Mouse (Mus musculus): ENCODE results near the gene Neurl1a. TPM values are rescaled to one million over a fixed set of nuclear protein-coding genes. Genes with fewer than 3 reads are reported as not detected.
A peak's percentile ranks its signal among the peaks of the same experiment; 100 is the strongest.

Neurl1a gene
- polyA plus RNA-seq, 1 experiment from 2014 or later, result 2.6 TPM

DNA sequence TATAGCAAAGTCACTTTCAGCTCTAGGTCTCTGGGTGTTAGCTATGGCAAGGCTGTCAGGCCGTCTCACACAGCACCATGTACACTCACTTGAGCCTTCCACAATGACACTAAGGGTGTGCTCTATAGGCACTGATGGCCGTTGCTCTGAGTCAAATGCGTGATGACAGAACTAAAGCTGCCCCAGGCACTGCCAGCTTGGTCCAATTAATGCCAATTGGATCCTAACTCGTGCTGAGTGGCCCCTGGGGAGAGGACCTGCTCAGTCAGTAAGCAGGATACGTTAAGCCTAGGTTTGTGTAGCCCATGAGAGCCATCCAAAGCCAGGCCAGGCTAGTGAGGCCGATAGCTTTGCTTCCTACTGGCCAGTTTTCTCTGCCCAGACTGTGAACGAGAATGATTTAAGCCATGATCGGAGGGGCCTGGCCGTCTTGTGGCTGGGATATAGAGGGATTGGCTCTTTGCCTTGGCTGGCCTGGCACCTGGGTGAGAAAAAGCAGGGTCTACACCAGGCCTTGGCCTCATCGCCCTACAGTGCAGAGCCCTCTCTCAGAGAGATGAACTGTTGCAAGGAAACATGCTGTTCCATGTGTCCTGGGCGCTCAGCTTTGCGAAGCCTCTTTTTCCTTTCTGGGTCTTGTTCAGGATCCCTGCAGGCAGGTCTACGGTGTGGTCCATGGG is 20.2 kb downstream of the Neurl1a start:
- H3K4me1 ChIP-seq, result no peaks in the 10 kb centered on the region
- H3K27me3 ChIP-seq (replicated peaks), result 0 out of 2 replicates have a peak, but pooled peaks cover 4% of the 10 kb centered on the region
- H3K4me3 ChIP-seq, result no peak overlapping the region
- H3K36me3 ChIP-seq, result no peaks in the 10 kb centered on the region
- no peak overlapping the region for H3K27ac ChIP-seq
- no peaks in the 10 kb centered on the region for H3K9me3 ChIP-seq (replicated peaks)
- WGBS (ENCODE audit: insufficient replicate concordance), result 68% methylated on average over 13 of the region's 13 CpGs
- no peak overlapping the region for H3K9ac ChIP-seq
- H3K4me2 ChIP-seq, result no peak overlapping the region
- ATAC-seq, result no peak

- no peak overlapping the region for H3K9ac ChIP-seq
- H3K4me3 ChIP-seq, result no peak overlapping the region
- 0 out of 2 replicates have a peak, but pooled peaks cover 4% of the 10 kb centered on the region for H3K27me3 ChIP-seq (replicated peaks)
- H3K9me3 ChIP-seq (replicated peaks), result no peaks in the 10 kb centered on the region
- no peaks in the 10 kb centered on the region for H3K36me3 ChIP-seq
- H3K4me2 ChIP-seq, result no peak overlapping the region
- WGBS (ENCODE audit: insufficient replicate concordance), result 61% methylated on average over 12 of the region's 12 CpGs
- H3K27ac ChIP-seq, result no peak overlapping the region
- no peaks in the 10 kb centered on the region for H3K4me1 ChIP-seq
- no peak for ATAC-seq
Measured at GRCm38 (mm10) chr19:47201972-47202371, 23.4 kb downstream of the Neurl1a start.

DNA sequence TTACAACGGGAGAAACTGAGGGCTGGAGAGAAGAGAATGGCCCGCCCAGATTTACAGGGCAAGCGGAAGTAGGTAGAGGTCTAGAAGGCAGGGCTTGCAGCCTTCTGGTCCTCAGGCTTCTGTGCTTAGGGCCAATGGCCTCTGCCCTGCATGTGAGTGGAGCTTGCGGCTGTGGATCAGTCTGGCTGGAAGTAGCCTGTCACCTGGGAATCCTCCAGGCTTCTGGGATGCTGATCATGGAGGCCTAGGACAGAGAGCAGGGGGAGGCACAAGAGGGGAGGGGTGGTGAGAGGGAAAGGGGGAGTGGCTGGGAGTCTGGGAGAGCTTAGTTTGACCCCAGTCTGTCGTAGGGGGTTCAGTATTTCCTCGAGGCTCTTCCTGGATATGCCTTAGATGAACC is 23.8 kb downstream of the Neurl1a start:
- H3K27ac ChIP-seq, result no peak overlapping the region
- no peaks in the 10 kb centered on the region for H3K9me3 ChIP-seq (replicated peaks)
- 0 out of 2 replicates have a peak, but pooled peaks cover 4% of the 10 kb centered on the region for H3K27me3 ChIP-seq (replicated peaks)
- H3K4me3 ChIP-seq, result no peak overlapping the region
- no peak overlapping the region for H3K9ac ChIP-seq
- no peak overlapping the region for H3K4me2 ChIP-seq
- WGBS (ENCODE audit: insufficient replicate concordance), result 57% methylated on average over 6 of the region's 6 CpGs
- no peak for ATAC-seq
- no peaks in the 10 kb centered on the region for H3K4me1 ChIP-seq
- no peaks in the 10 kb centered on the region for H3K36me3 ChIP-seq

- Histone ChIP-seq H3K27me3 (replicated peaks) (0 out of 2 replicates have a peak, but pooled peaks cover 4% of the 10 kb centered on the region), H3K4me3 (no peak overlapping the region), H3K27ac (no peak overlapping the region), H3K9me3 (replicated peaks) (no peaks in the 10 kb centered on the region), H3K4me2 (no peak overlapping the region), H3K4me1 (no peaks in the 10 kb centered on the region), H3K9ac (no peak overlapping the region), H3K36me3 (no peaks in the 10 kb centered on the region)
- no peak for ATAC-seq
- WGBS (ENCODE audit: insufficient replicate concordance), result 82% methylated on average over 6 of the region's 6 CpGs
Measured at GRCm38 (mm10) chr19:47203042-47203441, 24.4 kb downstream of the Neurl1a start.

GRCm38 (mm10) chr19:47204653-47205052 is 26.0 kb downstream of the Neurl1a start:
- ATAC-seq, result no peak
- H3K9me3 ChIP-seq (replicated peaks), result no peaks in the 10 kb centered on the region
- no peak overlapping the region for H3K4me3 ChIP-seq
- H3K4me1 ChIP-seq, result no peaks in the 10 kb centered on the region
- 59% methylated on average over 6 of the region's 6 CpGs for WGBS (ENCODE audit: insufficient replicate concordance)
- H3K4me2 ChIP-seq, result no peak overlapping the region
- H3K27ac ChIP-seq, result no peak overlapping the region
- 0 out of 2 replicates have a peak, but pooled peaks cover 4% of the 10 kb centered on the region for H3K27me3 ChIP-seq (replicated peaks)
- H3K9ac ChIP-seq, result no peak overlapping the region
- no peaks in the 10 kb centered on the region for H3K36me3 ChIP-seq

GRCm38 (mm10) chr19:47206126-47206525 is 27.5 kb downstream of the Neurl1a start:
- Histone ChIP-seq H3K4me2 (no peak overlapping the region), H3K9ac (no peak overlapping the region), H3K9me3 (replicated peaks) (no peaks in the 10 kb centered on the region), H3K4me3 (no peak overlapping the region), H3K4me1 (no peaks in the 10 kb centered on the region), H3K27me3 (replicated peaks) (0 out of 2 replicates have a peak, but pooled peaks cover 4% of the 10 kb centered on the region), H3K36me3 (no peaks in the 10 kb centered on the region), H3K27ac (no peak overlapping the region)
- WGBS (ENCODE audit: insufficient replicate concordance), result 68% methylated on average over 1 of the region's 1 CpGs
- ATAC-seq, result no peak

GRCm38 (mm10) chr19:47210432-47210831 is 31.8 kb downstream of the Neurl1a start:
- WGBS (ENCODE audit: insufficient replicate concordance), result 70% methylated on average over 4 of the region's 4 CpGs
- ATAC-seq, result no peak
- no peaks in the 10 kb centered on the region for H3K4me1 ChIP-seq
- H3K4me3 ChIP-seq, result no peak overlapping the region
- H3K27ac ChIP-seq, result no peak overlapping the region
- H3K36me3 ChIP-seq, result no peaks in the 10 kb centered on the region
- H3K9ac ChIP-seq, result no peak overlapping the region
- no peak overlapping the region for H3K4me2 ChIP-seq
- H3K27me3 ChIP-seq (replicated peaks), result no peaks in the 10 kb centered on the region
- H3K9me3 ChIP-seq (replicated peaks), result no peaks in the 10 kb centered on the region

DNA sequence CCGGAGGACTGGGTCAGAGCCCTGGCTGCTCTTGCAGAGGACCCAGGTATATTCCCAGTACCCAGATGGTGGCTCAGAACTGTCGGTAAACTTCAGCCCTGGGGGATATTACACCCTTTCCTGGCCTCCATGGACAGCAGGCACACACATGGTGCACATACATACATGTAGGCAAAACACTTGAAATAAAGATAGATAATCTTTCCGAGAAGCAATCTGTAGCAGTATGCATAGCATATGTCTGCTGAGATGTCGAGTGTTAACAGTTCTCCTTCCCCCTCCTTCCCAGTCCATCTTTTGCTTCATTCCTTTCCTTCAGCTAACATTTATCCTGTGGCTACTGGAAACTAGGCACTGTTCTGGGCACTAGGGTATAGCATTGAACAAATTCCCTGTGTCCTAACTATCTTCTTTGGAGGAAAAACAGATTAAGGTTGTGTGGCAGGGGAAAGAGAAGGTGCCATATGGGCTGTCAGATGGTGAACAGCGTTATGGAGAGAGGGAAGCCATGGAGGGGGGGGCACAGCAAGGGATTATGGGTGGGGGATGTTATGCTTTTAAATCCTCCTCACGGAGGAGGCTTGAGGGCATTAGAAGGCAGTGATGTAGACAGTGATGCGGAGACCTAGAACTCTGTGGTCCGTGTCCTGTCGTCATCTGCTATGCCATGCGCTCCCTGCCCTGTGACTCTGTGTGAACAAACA is 33.1 kb downstream of the Neurl1a start:
- ATAC-seq, result no peak
- no peaks in the 10 kb centered on the region for H3K9me3 ChIP-seq (replicated peaks)
- H3K27ac ChIP-seq, result no peak overlapping the region
- WGBS (ENCODE audit: insufficient replicate concordance), result 66% methylated on average over 10 of the region's 10 CpGs
- H3K36me3 ChIP-seq, result no peaks in the 10 kb centered on the region
- no peak overlapping the region for H3K4me3 ChIP-seq
- H3K4me2 ChIP-seq, result no peak overlapping the region
- no peaks in the 10 kb centered on the region for H3K27me3 ChIP-seq (replicated peaks)
- no peak overlapping the region for H3K9ac ChIP-seq
- H3K4me1 ChIP-seq, result no peaks in the 10 kb centered on the region

DNA sequence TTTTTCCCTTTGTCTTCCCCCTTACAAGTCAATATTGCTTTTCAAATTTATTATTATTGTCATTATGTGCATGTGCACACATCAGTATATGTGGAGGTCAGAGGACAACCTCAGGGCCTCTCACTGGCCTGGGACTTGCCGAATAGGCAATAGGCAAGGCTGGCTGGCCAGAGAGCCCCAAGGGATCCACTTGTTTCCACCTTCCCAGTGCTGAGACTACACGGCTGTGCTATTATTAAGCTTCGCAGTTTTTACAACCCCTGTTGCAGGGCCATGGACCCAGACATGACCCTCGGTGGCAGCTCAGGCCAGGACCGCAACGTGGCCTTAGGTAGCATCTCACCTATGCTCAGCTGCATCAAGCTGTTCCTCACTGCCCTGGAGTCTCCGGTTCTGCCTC is 33.8 kb downstream of the Neurl1a start:
- Histone ChIP-seq H3K27ac (no peak overlapping the region), H3K9me3 (replicated peaks) (no peaks in the 10 kb centered on the region), H3K4me3 (no peak overlapping the region), H3K9ac (no peak overlapping the region), H3K36me3 (no peaks in the 10 kb centered on the region), H3K4me1 (no peaks in the 10 kb centered on the region), H3K27me3 (replicated peaks) (no peaks in the 10 kb centered on the region), H3K4me2 (no peak overlapping the region)
- ATAC-seq, result no peak
- WGBS (ENCODE audit: insufficient replicate concordance), result 68% methylated on average over 7 of the region's 7 CpGs

GRCm38 (mm10) chr19:47213470-47213869 is 34.9 kb downstream of the Neurl1a start:
- WGBS (ENCODE audit: insufficient replicate concordance), result 40% methylated on average over 1 of the region's 1 CpGs
- ATAC-seq, result no peak
- Histone ChIP-seq H3K27ac (no peak overlapping the region), H3K9me3 (replicated peaks) (no peaks in the 10 kb centered on the region), H3K4me1 (no peaks in the 10 kb centered on the region), H3K4me2 (no peak overlapping the region), H3K36me3 (no peaks in the 10 kb centered on the region), H3K9ac (no peak overlapping the region), H3K4me3 (no peak overlapping the region), H3K27me3 (replicated peaks) (no peaks in the 10 kb centered on the region)

DNA sequence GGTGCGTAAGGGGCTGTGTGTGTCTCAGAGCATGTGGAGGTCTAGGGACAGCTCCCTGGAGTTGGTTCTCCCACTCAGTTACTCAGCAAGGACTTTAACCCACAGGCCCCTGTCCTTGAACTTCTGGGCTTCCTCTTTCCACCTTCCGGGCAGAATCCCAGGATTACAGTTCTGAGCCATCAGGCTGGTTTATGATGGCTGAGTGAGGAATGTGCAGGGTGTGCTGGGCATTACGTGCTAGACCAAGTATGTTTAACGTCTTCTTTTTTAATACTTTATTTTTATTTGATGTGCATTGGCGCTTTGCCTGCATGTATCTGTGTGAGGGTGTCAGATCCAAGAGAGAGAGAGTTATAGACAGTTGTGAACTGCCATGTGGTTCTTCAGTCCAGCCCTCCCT is 38.1 kb downstream of the Neurl1a start:
- Histone ChIP-seq H3K36me3 (no peaks in the 10 kb centered on the region), H3K4me2 (no peak overlapping the region), H3K4me1 (peaks cover 10% of the 10 kb centered on the region; the same call in 1 of the 2 replicates), H3K9me3 (replicated peaks) (no peaks in the 10 kb centered on the region), H3K9ac (no peak overlapping the region), H3K4me3 (no peak overlapping the region), H3K27ac (no peak overlapping the region), H3K27me3 (replicated peaks) (no peaks in the 10 kb centered on the region; the same call in 1 of the 2 replicates)
- WGBS (ENCODE audit: insufficient replicate concordance), result 66% methylated on average over 5 of the region's 5 CpGs
- ATAC-seq, result no peak

DNA sequence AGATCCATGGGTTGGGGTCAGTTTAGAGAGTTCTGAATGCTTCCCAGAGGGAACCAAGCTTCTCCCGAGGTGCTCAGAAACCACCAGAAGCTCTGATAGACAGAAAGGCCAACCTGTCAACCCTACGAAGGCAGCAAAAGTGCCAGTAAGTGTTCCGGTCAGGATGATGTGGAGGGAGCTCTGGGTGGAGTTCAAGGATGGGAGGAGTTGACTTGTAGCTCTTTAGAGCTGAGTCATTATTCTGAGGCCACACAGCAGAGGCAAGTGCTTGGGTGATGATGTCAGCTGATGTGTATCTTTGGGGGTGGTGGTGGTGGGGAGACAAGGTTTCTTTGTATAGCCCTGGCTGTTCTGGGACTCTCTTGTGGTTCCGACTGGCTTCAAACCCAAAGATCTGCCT is 41.0 kb downstream of the Neurl1a start:
- ATAC-seq, result peak; percentile 51; the same call in 1 of the 2 replicates
- no peaks in the 10 kb centered on the region for H3K36me3 ChIP-seq
- no peak overlapping the region for H3K4me3 ChIP-seq
- no peak overlapping the region for H3K27ac ChIP-seq
- H3K4me1 ChIP-seq, result peaks cover 10% of the 10 kb centered on the region; the same call in 1 of the 2 replicates
- WGBS (ENCODE audit: insufficient replicate concordance), result 51% methylated on average over 4 of the region's 4 CpGs
- no peak overlapping the region for H3K4me2 ChIP-seq
- no peaks in the 10 kb centered on the region for H3K9me3 ChIP-seq (replicated peaks)
- peaks cover 3% of the 10 kb centered on the region; the same call in 1 of the 2 replicates for H3K27me3 ChIP-seq (replicated peaks)
- no peak overlapping the region for H3K9ac ChIP-seq
